Mouse (Mus musculus): ENCODE data around the gene Mpp4.

- TF ChIP-seq CTCF (IDR thresholded peaks at IDR 0.05; ENCODE audit: low read depth, low read length) = no peak
- no peak for TF ChIP-seq POLR2AphosphoS5 (IDR thresholded peaks at IDR 0.05; ENCODE audit: insufficient replicate concordance, low read depth, low read length)
- TF ChIP-seq GATA2 (IDR thresholded peaks at IDR 0.05; ENCODE audit: borderline replicate concordance, low read depth, low read length) = no peak
Measured at GRCm38 (mm10) chr1:59168556-59168955, 5.4 kb upstream of the Mpp4 start.

Measured in G1E (cell line).